ENCODE assay signal across 9 mouse cellular contexts in genomic region chr17:71965733-71966606, GRCm38 (mm10).
DNase-seq lines count a peak whose midpoint lies in the region; ATAC-seq and TF ChIP-seq lines count a peak whose summit lies in the region.
"Had no signal": no experiment of that assay in that cellular context is flagged by ENCODE, and none has a peak within 500 bp of the region (broad histone marks: within the 10 kb centered on the region; RNA-seq: fewer than 3 reads in every experiment).

No protein-coding gene starts in this region.

- no peaks in the 10 kb centered on the region for H3K9me3 ChIP-seq in kidney, embryonic 16.5 days (ENCODE audit: low read length)

- H3K36me3 ChIP-seq in kidney, embryonic 16.5 days (ENCODE audit: insufficient read depth, low read length), result no peaks in the 10 kb centered on the region

- DNase-seq in gastrocnemius, adult 18-20 months (ENCODE audit: low spot score), result peak; percentile 13
- DNase-seq in gastrocnemius, adult 8-10 months (ENCODE audit: low spot score in 2 of 2), result no peak
- DNase-seq in 3T3-L1 (ENCODE audit: low read depth, low spot score), result peak; percentile 69
- DNase-seq in cerebellum, adult 11-12 months, result peak; percentile 76
- DNase-seq in gastrocnemius, adult 2 months, result peak; percentile 63
- peak; percentile 23 for DNase-seq in lung, postnatal 36 days
- DNase-seq in right cerebral cortex, postnatal 4 days, result peak; percentile 63

- ATAC-seq in kidney, embryonic 16.5 days (ENCODE audit: low FRiP score, low TSS enrichment), result peak; percentile 78; the same call in 1 of the 2 replicates

- peaks cover 5% of the 10 kb centered on the region; the same call in 1 of the 2 replicates for H3K4me1 ChIP-seq in kidney, embryonic 16.5 days (ENCODE audit: insufficient read depth, low read length)

- TF ChIP-seq CTCF in gastrocnemius, adult 2 months (IDR thresholded peaks at IDR 0.05), result peak; percentile 71

- no peak overlapping the region for H3K9ac ChIP-seq in kidney, embryonic 16.5 days (replicated peaks; ENCODE audit: low read length)

- intact Hi-C loops in gastrocnemius, adult 2 months (cut with DNase I), result loop anchor here (2.0 to 10.0 kb wide), 2 partner anchors 277 to 559 kb away; no protein-coding TSS in a partner anchor

- no peak overlapping the region for H3K27ac ChIP-seq in gastrocnemius, adult 2 months
- no peak overlapping the region for H3K27ac ChIP-seq in kidney, embryonic 16.5 days (ENCODE audit: low read length)

- WGBS in kidney, embryonic 16.5 days, result 66% methylated on average over 9 of the region's 9 CpGs

- H3K27me3 ChIP-seq in kidney, embryonic 16.5 days (ENCODE audit: insufficient read depth, low read length), result no peaks in the 10 kb centered on the region

- no peak overlapping the region for H3K4me2 ChIP-seq in kidney, embryonic 16.5 days (replicated peaks; ENCODE audit: low read depth, low read length)

- no peak overlapping the region for H3K4me3 ChIP-seq in gastrocnemius, adult 2 months
- no peak overlapping the region for H3K4me3 ChIP-seq in kidney, embryonic 16.5 days (ENCODE audit: low read length)
- H3K4me3 ChIP-seq: erythroblast, embryonic 14.5 days had no signal

Comparison
In these comparisons a context has a peak if more than half of its experiments do, and no peak if none do; other contexts are left out.
1. DNase-seq: peak in gastrocnemius, adult 18-20 months (single experiment), 3T3-L1 (single experiment), cerebellum, adult 11-12 months (single experiment), gastrocnemius, adult 2 months (single experiment), lung, postnatal 36 days (single experiment) and right cerebral cortex, postnatal 4 days (single experiment); none in gastrocnemius, adult 8-10 months (0 of 2).